Mouse (Mus musculus) left cerebral cortex, postnatal 4 days (tissue): ENCODE measurements around the gene Xpnpep3. TPM values are rescaled to one million over a fixed set of nuclear protein-coding genes. Genes with fewer than 3 reads are reported as not detected.
"Not testable (repeated sequence)": the region's sequence is repeated elsewhere in the genome, so short reads cannot be mapped to it uniquely, and the experiment has no call there.

Experiments used
- DNase-seq: peaks from one replicate; pipeline ENCODE4 v3.0.0-alpha.2; 2022
- intact Hi-C: fragments of 180-260 bp; cut with DNase I; formaldehyde crosslinking; loops from one replicate; pipeline ENCODE4 v1.15.1; 2025
- total RNA-seq, 2 experiments: library from RNA; stranded (reverse); gene quantifications; 2 replicates each; pipeline ENCODE4 v1.2.3; 2021

Gene Xpnpep3
- total RNA-seq, 2 experiments from 2014 or later, result 11.4 to 11.7 TPM

DNA sequence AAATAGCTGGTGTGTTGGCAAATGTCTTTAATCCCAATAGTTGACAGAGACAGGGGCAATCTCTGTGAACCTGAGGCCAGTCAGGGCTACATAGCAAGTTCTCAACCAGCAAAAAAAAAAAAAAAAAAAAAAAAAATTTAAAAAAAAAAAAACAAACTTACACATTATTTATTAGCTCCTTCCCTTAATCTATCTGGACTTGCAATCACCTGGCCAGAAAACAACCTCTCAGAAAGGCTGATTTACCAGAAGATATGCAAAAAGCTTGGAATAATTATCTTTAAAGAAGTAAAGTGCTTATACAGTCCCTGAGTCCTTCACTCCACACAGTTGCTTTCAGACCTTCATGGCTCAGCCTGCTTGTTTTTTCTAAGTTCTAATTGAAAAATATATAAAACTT lies 1.7 kb upstream of the Xpnpep3 start:
- intact Hi-C loops, result no loop called here

DNA sequence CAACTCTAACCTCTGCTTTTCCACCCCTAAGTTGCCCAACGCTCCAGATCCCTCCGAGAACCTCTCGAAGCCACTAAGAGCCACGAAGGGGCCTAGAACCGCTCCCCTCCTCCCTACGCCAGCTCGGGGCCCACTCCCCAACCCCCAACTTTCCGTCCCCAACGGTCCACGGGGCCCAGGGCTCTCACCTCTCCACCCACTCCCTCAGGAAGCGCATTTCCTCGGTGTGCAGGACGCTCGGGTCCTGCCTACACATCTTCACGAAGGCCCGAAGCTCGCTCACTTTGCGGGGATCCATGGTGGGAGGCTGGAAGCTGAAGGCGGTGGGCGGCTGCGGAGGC lies 671 bp upstream of the Xpnpep3 start:
- DNase-seq, result no peak
- intact Hi-C loops, result no loop called here

More for the DNA sequence above, 1.7 kb upstream of the Xpnpep3 start:
- DNase-seq, result no peak

DNA sequence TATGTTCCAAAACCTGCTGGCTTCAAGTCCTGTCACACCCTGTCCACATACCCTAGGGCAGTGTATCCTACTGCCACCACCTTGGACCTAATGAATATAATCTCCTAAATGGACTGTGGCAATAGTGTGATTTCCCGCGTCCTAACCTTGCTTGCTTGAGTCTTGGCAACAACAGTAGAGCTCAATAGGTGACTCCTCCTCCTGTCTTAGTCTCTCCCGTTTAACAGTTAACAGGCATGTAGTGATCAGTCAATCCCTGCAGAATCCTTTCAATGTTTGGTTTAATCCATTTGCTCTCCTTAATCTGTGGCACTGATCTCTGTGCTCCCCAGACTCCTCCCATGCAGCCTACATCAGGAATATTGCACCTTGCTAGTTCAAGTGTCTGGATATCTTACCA lies 5.1 kb downstream of the Xpnpep3 start:
- no peak for DNase-seq
- intact Hi-C loops, result no loop called here

DNA sequence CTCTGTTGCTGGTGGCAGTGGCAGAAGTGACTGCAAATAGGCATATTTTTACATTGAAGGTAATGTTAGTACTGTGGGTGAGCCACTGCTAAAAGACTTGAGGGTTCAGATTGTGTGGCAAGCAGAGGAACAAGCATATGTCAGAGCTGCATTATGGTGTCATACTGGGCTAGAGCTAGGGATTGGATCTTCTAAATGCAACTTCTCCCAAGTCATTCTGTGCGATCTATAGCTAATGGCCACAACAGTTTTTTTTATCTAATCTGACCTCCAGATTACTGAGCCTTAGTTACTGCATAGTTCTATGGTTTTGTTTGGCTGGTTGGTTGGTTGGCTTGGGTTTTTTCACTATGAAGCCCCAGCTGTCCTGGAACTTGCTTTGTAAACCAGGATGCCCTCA lies 8.3 kb downstream of the Xpnpep3 start, which contains the start of gene Dnajb7:
Dnajb7 (minus strand) TSS at position 101 of the 400 bp plus-strand sequence.
- DNase-seq, result no peak
- intact Hi-C loops, result no loop called here

DNA sequence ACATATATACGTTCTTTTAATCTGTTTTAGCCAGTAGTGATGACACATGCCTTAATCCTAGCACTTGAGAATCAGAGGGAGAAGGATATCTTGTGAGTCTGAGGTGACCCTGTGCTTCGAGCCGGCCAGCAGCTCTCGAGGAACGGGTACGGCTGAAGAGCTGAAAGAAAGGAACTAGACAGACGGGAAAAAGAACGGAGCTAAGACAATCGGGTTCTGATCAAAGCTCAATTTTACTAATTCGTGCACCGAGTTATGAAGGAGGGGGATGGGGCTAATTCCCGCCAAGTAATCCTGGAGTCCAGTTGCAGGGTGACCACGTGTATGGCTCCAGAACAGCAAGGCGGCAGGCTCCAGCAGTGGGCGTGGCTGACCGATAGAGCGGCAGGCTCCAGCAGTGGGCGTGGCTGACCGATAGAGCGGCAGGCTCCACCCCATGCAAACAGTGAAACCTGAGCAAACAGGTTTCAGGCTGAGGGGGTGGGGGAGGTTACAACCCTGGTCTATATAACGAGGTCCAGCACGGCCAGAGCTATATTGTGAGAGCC lies 16.9 kb downstream of the Xpnpep3 start:
- intact Hi-C loops, result not testable (repeated sequence)
- peak; percentile 33 for DNase-seq

DNA sequence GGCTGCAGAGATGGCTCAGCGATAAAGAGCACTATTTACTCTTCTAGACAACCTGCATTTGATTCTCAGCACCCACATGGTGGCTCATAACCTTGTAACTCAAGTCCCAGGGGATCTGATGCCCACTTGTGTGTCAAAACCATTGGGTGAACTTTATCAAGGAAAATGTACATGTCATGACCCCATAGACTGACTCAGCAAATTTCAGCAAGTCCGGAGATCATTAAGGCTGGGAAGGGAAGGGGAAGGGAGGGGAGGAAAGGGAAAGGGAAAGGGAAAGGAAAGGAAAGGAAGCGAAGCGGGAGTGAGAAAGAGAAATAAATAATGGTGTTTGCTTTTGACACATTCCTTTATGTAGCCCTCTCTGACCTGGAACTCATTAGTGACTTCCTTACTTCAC lies 18.1 kb downstream of the Xpnpep3 start:
- no peak for DNase-seq
- intact Hi-C loops, result no loop called here

DNA sequence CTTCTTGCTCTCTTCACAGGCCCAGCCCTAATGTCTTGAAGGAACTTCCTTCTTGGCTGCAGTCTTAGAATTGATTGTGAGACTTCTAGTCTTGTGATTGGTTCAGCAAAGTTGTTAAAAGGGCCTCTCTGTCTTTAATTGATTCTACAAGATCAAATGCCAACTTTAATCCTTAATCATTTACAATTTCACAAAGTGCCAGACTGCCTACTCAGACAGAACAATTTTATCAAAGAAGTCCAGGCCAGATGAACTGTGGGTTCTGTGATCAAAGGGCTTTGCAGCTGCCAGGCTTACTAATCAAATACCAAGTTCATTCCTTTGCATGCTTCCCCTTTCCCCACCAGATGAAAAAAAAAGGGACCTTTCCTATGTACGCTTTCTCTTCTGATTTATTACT lies 21.5 kb downstream of the Xpnpep3 start:
- DNase-seq, result no peak
- intact Hi-C loops, result no loop called here

DNA sequence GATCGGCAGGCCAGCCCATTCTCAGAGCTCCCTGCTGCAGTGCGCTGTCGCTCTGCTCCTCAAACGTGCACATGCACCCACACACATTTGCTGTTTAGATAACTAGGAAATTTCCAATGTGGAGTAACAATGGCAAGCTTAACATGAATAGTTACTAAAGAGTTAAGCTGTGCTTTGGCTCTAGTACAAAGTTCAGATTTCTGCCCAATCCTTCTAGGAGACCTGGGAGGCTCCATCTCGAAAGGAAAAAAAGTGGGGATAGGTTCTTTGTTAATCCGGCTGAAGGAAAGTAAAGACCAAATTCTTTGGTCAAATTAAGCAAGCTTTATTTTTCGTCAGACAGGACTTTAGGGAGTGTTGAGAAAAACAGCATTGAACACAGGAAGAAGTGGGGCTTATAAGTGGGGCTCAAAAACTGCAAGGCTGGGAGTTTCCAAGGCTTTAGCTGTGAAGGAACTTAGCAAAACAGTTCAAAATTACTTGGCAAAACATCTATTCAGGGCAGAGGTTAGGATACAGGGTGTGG lies 22.3 kb downstream of the Xpnpep3 start:
- intact Hi-C loops, result no loop called here
- no peak for DNase-seq

DNA sequence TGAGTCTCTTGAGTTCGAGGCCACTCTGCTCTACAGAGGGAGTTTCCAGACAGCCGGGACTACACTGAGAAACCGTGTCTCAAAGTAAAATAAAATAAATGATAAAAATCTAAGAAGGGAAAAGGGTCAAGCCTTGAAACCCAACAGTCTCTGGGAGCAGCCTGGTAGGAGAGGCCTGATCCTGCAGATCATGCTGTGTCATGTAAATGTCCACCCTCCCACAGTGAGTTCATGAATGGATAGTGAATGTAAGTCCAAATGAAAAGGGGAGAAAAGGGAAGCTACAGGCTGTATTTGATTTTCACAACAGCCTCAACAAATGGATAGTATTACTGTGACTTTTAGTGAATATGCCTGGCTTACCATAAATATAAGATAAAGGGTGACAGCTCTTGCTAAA lies 25.4 kb downstream of the Xpnpep3 start:
- intact Hi-C loops, result no loop called here
- DNase-seq, result no peak

DNA sequence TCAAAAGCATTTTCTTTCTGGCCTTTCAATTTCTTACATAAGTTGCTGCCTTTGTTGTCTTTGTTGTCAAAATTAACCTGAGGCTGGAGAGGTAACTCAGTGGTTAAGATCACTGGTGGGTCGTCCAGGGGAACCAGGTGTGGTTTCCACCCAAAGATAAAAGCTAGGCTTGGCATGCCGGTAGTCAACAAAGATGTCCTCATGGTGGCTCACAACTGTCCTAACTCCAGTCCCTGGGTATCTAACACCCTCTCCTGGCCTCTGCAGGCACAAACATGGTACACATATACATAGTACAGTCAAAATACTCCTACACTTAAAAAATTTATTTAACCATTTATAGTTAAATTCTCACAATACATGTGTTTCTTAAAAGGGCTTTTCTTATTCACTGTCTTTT lies 28.0 kb downstream of the Xpnpep3 start:
- DNase-seq, result no peak
- intact Hi-C loops, result no loop called here

DNA sequence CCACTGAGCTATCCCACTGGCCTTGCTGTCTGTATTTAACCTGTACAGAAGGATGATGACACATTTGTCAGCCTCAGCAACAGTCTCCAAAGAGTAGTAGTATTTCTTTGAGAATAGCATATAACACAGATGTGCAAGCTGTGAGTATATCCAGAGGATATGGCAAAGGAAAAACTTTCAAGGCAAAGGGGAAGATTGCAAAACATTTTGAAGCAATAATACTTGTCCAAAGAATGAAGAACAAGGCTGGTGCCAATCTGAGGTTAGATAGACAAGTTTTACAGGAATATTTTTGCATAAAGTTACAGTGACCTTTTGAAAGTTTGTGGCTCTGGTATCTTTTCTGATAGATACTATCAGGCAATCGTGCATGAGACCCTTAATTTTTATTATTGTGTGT lies 31.3 kb downstream of the Xpnpep3 start:
- DNase-seq, result no peak
- intact Hi-C loops, result no loop called here

DNA sequence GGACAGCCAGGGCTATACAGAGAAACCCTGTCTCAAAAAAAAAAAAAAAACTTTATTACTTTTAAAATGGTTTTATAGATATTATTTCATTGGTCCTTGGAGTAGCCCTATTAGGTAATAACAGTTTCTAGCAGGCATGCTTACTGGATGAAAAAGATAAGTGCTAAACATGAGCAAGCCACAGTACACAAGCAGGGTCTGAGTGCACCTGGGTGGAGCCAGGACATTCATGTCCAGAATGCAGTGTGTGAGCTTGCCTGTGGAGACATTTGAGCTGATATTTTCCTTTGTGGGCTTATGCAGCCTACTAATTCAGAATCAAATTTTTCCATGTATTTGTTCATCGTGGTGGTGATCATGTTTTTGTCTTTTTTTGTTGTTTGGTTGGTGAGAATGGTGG lies 38.4 kb downstream of the Xpnpep3 start:
- DNase-seq, result no peak
- intact Hi-C loops, result no loop called here

DNA sequence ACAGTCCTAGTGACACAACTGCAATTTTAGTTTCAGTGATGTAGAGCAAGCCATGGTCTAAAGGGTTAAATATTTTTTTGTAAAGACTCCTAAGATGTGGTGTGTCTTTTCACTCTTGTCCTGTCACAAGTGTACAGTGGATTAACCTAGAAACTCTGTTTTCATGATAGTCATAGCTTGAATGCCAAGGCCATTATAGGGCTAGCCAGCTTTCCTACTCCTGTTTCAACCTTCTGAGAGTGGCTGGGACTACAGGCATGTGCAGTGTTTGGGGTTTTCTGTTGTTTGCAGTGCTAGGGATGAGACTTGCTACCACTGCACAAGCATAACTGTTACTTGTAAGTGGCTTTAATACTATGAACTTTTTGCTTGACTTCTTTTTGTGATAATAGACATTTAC lies 39.3 kb downstream of the Xpnpep3 start:
- DNase-seq, result no peak
- intact Hi-C loops, result no loop called here

DNA sequence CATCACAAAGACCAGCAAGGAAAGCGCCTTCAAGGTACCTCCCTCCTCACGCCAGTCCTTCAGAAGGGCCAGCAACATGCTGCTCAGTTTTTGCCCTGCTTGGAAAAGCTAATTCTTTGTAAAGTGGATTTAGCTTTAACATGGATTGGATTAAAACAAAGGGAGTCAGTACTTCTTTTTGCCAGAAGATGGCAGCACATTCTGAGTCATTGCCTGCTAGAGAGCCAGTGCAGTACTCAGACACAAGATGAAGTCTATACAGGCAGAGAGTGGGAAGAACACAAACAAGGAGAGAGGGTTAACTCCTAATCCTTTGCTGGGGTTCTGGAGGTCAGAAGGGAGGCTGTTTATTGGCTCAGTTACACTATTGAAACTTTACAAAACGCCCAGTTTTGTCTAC lies 48.5 kb downstream of the Xpnpep3 start:
- intact Hi-C loops, result loop anchor here (5.0 kb wide), 1 partner anchor 159 kb away; no protein-coding TSS in a partner anchor
- peak; percentile 21 for DNase-seq

DNA sequence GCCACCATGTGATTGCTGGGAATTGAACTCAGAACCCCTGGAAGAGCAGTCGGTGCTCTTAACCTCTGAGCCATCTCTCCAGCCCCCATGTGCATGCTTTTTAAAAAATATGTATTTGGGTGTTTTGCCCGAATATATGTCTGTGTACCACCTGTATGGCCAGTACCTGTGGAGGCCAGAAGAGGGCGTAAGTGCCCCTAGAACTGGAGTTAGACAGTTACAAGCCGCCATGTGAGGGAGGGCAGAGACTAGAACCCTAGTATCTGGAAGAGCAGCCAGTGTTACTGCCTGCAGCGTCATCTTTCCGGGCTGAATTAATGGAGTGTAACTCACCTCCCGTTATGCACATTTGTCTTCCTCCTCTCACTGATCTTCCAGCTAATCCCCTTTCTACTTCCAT lies 61.6 kb downstream of the Xpnpep3 start:
- intact Hi-C loops, result no loop called here
- DNase-seq, result no peak

DNA sequence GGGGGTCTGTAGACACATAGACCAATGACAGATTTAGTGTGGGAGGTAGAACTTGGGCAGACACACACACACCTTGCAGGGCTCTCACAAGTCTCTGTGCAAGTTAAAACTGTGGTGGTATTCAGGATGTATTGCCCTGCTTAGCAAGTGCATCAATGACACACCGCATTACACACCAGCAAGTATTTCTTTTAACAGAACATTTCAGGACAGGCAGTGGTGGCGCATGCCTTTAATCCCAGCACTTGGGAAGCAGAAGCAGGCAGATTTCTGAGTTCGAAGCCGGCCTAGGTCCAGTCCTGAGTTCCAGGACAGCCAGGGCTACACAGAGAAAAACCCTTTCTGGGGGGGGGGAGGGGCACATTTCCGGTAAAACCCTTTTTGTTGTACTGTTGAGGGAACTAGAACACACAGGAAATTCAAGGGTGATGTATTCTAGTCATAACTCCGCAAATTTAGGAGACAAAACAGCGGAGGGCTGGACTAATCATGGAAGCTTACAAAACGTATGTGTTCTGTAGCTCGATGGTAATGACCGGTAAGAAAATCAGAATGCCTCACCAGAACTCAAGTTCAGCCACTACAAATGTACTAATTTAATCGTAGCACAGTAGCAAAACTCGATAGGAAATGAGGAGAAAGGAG lies 65.2 kb downstream of the Xpnpep3 start:
- no peak for DNase-seq
- intact Hi-C loops, result loop anchor here (5.0 kb wide), 1 partner anchor 57 kb away; no protein-coding TSS in a partner anchor

DNA sequence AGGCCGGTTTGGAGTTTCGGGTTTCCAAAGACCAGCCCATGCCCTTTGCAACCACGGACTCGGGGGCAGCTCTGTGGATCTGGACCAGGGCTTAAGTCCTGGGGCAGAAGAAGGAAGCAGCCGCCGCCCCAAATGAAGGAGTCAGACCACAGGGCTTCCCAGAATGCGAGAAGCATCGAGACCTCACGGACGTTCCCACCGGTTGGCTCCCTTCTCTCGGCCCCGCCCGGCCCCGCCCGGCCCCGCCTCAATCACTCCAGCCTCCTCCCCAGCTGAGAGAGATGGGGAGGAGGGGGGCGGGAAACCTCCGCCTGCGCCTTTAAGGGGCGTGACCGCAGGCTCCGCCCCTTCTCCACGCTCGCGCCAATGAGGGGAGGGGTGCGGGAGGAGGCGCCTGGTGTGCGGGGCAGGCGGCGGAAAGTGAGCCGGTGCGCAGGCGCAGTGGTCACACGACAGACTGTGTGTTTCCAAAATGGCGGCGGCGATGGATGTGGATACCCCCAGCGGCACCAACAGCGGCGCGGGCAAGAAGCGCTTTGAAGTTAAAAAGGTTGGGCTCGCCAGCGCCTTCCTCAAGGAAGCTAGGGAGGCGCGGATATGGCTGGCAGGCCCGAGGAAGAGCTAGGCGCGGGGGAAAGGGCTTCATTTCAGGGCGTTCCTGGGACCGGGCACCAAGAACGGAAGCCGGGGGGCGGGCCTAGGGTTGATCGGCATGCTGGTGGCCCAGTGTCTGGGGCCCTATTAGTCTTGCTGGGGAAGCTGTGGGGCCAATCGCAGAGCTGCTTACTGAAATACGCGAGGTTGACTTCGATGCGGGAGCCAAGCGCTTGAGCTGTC lies 66.2 kb downstream of the Xpnpep3 start, which contains the start of gene Rbx1:
Rbx1 (plus strand) TSS at position 396 of the 837 bp plus-strand sequence.
- DNase-seq, result peak; percentile 100
- intact Hi-C loops, result loop anchor here (2.0 to 5.0 kb wide), 2 partner anchors 56 to 121 kb away; no protein-coding TSS in a partner anchor

DNA sequence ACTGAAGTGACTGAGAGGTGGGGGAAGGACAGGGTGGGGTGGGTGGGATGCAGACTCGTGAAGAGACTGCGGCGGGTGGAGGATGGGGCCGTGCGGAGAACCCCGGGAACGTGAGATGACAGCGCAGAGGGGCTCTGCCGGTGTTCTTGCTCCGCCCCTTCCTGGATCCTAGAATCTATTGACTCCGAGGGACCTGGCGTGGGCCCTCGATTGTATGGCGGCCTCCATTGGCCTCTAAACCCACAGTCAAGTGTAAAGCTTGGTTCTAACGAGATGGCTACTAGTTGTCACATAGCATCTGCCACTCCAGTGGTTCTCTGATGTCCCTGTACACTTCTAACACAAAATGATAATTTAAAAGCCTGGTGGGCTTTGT lies 66.8 kb downstream of the Xpnpep3 start:
- no peak for DNase-seq
- intact Hi-C loops, result loop anchor here (2.0 to 5.0 kb wide), 2 partner anchors 56 to 120 kb away; no protein-coding TSS in a partner anchor

DNA sequence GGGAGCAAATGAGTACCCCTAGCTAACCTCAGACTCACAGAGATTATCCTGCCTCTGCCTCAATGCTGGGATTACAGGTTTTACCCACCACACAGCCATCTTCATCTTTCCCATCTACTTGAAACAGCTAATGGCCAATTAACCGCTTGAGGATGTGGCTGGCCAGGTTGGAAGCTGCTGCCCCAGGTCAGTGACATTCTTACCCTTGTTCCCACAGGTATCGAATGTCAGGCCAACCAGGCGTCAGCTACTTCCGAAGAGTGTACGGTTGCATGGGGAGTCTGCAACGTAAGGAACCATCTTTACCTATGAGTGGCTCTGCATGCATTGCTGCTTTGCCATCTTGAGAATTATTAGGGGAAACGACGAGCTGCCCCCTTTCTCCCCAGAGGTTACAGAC lies 70.8 kb downstream of the Xpnpep3 start:
- no peak for DNase-seq
- intact Hi-C loops, result no loop called here

DNA sequence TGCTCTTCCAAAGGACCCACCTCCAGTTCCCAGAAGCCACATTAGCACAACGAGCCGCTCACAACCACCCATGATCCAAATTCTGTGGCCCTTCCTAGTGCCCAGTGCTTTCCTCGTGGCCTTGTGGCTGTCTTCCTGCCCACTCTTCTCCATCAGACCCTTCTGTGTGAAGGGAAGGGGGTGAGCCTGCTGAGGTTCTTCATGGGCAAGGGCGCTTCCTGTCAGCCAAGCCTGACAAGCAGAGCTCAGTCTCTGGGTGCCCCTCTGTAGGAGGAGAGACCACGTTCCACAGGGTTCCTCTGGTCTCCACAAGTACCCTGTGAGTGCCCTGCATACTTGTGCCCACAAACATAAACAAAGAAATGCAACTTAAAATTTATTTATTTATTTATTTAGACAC lies 72.3 kb downstream of the Xpnpep3 start:
- intact Hi-C loops, result no loop called here
- DNase-seq, result no peak

DNA sequence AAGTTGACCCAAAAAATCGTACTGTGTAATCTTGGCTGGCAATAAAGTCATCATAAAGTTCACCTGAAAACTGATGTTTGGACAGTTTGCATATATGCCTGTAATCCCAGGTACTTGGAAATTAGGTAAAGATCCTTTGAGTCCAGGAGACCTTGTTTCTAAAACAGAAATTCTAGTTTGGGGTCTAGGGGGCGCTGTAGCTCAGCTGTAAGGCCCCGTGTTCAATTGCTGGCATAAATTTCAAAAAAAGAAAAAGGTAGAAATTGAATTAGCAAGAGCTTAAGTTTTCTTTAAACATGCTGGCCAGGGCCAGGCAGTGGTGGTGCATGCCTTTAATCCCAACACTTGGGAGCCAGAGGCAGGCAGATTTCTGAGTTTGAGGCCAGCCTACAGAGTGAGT lies 75.7 kb downstream of the Xpnpep3 start:
- DNase-seq, result no peak
- intact Hi-C loops, result no loop called here

DNA sequence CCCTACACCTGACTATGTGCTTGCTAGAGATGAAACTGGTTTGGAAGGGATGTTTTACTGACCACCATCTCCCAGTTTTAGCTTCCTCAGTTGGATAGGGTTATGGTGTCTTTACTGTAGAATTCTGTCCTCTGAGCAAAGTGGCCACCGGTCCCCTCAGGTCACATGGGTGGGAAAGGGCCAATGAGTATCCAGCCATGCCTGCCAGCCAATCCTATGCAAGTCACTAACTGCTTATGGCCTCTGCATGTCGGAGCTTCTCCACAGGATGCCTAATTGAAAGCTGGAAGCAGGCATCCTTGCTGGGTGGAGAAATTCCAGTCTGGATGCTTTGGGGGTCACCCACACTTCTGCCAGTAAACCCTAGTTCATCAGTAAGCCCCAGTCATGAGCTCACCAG lies 76.7 kb downstream of the Xpnpep3 start:
- peak; percentile 18 for DNase-seq
- intact Hi-C loops, result no loop called here
